Mouse (Mus musculus) heart, embryonic 14.5 days (tissue): ENCODE data around the gene E2f4. TPM values are rescaled to one million over a fixed set of nuclear protein-coding genes. Genes with fewer than 3 reads are reported as not detected.

ENCODE experiments used
- ATAC-seq: fragments of 200-750 bp; cut with Nextera tagmentation; 2 replicates; pipeline ENCODE4 v1.8.0; 2017; ENCODE audit warnings: low read depth, moderate TSS enrichment; ENCODE audit not compliant: insufficient number of reproducible peaks, insufficient read depth, low FRiP score
- H3K27ac ChIP-seq, 2 experiments: fragments of 200-500 bp in 1 of 2; fragments of 300-500 bp in 1 of 2; sonication (generic) in 1 of 2; replicated peaks in 1 of 2; 2 replicates each; pipeline ENCODE4 v1.5.1; 2012 to 2014; ENCODE audit warnings: low read depth in 2 of 2, low read length in 2 of 2, control low read depth in 1 of 2, mild to moderate bottlenecking in 1 of 2, mixed read lengths in 1 of 2; ENCODE audit not compliant: control insufficient read depth in 1 of 2, insufficient read depth in 1 of 2
- H3K27me3 ChIP-seq: fragments of 300-500 bp; sonication (generic); 2 replicates; pipeline ENCODE4 v1.6.1; 2014; ENCODE audit warnings: mild to moderate bottlenecking, low read length, control low read depth; ENCODE audit not compliant: control insufficient read depth, insufficient read depth
- H3K36me3 ChIP-seq: fragments of 300-500 bp; sonication (generic); 2 replicates; pipeline ENCODE4 v1.6.1; 2014; ENCODE audit warnings: mild to moderate bottlenecking, control low read depth, low read length, mixed read lengths; ENCODE audit not compliant: control insufficient read depth, insufficient read depth
- H3K4me1 ChIP-seq, 2 experiments: fragments of 200-500 bp in 1 of 2; fragments of 300-500 bp in 1 of 2; sonication (generic) in 1 of 2; 2 replicates each; pipeline ENCODE4 v1.6.1; 2012 to 2014; ENCODE audit warnings: low read length in 2 of 2, control low read depth in 1 of 2, mixed read lengths in 1 of 2; ENCODE audit not compliant: control insufficient read depth in 2 of 2, insufficient read depth in 2 of 2
- H3K4me2 ChIP-seq: fragments of 300-500 bp; sonication (generic); 2 replicates; pipeline ENCODE4 v1.6.1; 2014; ENCODE audit warnings: mild to moderate bottlenecking, low read length
- H3K4me3 ChIP-seq, 2 experiments: fragments of 200-500 bp in 1 of 2; fragments of 300-500 bp in 1 of 2; sonication (generic) in 1 of 2; 2 replicates each; pipeline ENCODE4 v1.5.1; 2012 to 2014; ENCODE audit warnings: low read length in 2 of 2, mild to moderate bottlenecking in 2 of 2, control low read depth in 1 of 2, low read depth in 1 of 2, moderate library complexity in 1 of 2; ENCODE audit not compliant: control insufficient read depth in 1 of 2, insufficient read depth in 1 of 2
- H3K9ac ChIP-seq: fragments of 300-500 bp; sonication (generic); 2 replicates; pipeline ENCODE4 v1.6.1; 2014; ENCODE audit warnings: mild to moderate bottlenecking, low read length
- H3K9me3 ChIP-seq: fragments of 300-500 bp; sonication (generic); 2 replicates; pipeline ENCODE4 v1.6.1; 2016; ENCODE audit warnings: low read length, control low read depth; ENCODE audit not compliant: control insufficient read depth
- WGBS: fragments of 180-500 bp; shearing (Covaris S2); extraction: QIAGEN DNeasy Blood & Tissue Kit; methylation state at CpG from one replicate; pipeline ENCODE4 v1.1.7; 2014; 5-methylcytosine and 5-hydroxymethylcytosine counted together
- polyA plus RNA-seq: library from polyadenylated mRNA; unstranded; fragments of >200 nt; fragmentation: Nextera tagmentation; extraction: Ambion mirVana; gene quantifications from 2 replicates; pipeline ENCODE4 v1.2.1, GENCODE M21; 2014

E2f4 gene
- polyA plus RNA-seq, 1 experiment from 2014 or later = 51.3 TPM

DNA sequence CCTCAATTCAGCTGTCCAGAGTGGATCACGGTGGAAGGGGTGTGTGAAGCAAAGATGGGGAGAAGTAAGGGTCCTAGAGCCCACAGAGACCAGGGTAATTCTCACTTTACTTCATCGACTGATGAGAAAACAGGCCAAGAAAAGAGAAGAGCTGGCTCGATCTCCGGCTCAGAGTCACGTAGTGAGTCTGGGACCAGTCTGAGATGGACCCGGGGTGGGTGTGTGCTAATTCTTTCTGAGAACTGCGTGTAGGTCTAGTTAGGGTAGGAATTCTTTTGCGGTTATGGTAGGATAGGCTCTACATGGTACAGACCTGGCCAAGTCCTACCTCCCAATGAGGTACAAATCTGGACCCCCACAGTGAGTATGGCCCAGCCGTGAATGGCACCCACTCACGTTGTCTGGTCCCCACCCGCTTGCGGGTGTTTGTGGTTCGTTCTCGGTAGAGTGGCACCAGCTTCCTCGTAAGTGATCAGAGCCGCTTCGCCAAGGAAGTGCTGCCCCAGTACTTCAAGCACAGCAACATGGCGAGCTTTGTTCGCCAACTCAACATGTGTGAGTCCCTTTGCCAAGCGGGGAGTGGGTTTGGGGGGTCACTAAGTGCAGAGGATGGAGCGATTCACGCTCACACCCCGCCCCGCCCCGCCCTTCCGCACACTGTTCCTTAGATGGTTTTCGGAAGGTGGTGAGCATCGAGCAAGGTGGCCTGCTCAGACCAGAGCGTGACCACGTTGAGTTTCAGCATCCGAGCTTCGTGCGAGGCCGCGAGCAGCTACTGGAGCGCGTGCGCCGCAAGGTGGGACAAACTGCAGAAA lies 27.2 kb upstream of the E2f4 start:
- no peak for ATAC-seq
- 0 out of 2 replicates have a peak overlapping the region, but pooled peaks have one; percentile 69 for H3K9ac ChIP-seq
- WGBS = 5% methylated on average over 39 of the region's 39 CpGs
- H3K4me3 ChIP-seq = peak overlapping the region; percentile 44 to 54
- no peak overlapping the region for H3K27ac ChIP-seq
- no peaks in the 10 kb centered on the region for H3K36me3 ChIP-seq
- peak overlapping the region; percentile 97 for H3K4me2 ChIP-seq
- H3K9me3 ChIP-seq = no peaks in the 10 kb centered on the region
- H3K27me3 ChIP-seq = peaks cover 91% of the 10 kb centered on the region
- peaks cover 12 to 26% of the 10 kb centered on the region in 2 experiments for H3K4me1 ChIP-seq

DNA sequence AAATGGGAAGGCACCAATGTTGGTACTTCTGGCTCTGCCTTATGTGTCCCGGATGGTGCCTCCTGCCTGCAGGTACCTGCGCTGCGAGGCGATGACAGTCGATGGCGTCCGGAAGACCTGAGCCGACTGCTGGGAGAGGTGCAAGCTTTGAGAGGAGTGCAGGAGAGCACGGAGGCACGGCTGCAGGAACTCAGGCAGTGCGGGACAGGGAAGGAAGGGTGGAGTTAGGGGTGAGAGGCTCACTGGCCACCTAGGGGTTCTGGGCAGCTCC lies 26.6 kb upstream of the E2f4 start:
- no peak overlapping the region for H3K27ac ChIP-seq
- H3K4me2 ChIP-seq = no peak overlapping the region; the same call in 1 of the 2 replicates
- no peaks in the 10 kb centered on the region for H3K9me3 ChIP-seq
- WGBS = 5% methylated on average over 11 of the region's 11 CpGs
- H3K9ac ChIP-seq = no peak overlapping the region
- H3K27me3 ChIP-seq = peaks cover 97% of the 10 kb centered on the region
- H3K36me3 ChIP-seq = no peaks in the 10 kb centered on the region
- no peak for ATAC-seq
- H3K4me1 ChIP-seq = peaks cover 13 to 30% of the 10 kb centered on the region in 2 experiments
- H3K4me3 ChIP-seq = peak overlapping the region in 1 of 2 experiments; percentile 54; a peak in 2 of 4 replicates

DNA sequence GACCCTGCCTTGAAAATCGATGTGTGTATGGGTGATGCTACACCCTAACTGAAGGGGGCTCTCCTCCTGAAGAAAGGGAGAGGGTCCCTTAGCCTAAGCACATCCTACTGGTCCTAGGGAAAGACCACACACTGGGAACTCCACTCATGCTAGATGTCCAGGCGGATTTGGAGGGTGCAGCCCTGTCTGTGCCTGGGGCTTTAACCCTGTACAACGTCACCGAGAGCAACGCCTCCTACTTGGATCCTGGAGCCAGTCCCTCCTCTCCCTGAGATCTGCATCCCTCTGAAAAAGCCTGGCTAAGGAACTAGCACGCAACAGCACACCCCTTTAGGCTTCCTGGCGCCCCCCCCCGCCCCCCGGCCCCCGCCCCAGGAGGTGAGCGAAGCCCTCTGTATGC lies 22.1 kb upstream of the E2f4 start:
- Histone ChIP-seq H3K4me3 (peak overlapping the region in 1 of 2 experiments; percentile 45; a peak in 1 of 4 replicates), H3K27me3 (peaks cover 95% of the 10 kb centered on the region), H3K9me3 (no peaks in the 10 kb centered on the region), H3K27ac (no peak overlapping the region), H3K4me2 (peak overlapping the region; percentile 80), H3K9ac (peak overlapping the region; percentile 60; the same call in 1 of the 2 replicates), H3K4me1 (peaks cover 13 to 19% of the 10 kb centered on the region in 2 experiments), H3K36me3 (no peaks in the 10 kb centered on the region)
- WGBS = 8% methylated on average over 11 of the region's 11 CpGs
- ATAC-seq = no peak

DNA sequence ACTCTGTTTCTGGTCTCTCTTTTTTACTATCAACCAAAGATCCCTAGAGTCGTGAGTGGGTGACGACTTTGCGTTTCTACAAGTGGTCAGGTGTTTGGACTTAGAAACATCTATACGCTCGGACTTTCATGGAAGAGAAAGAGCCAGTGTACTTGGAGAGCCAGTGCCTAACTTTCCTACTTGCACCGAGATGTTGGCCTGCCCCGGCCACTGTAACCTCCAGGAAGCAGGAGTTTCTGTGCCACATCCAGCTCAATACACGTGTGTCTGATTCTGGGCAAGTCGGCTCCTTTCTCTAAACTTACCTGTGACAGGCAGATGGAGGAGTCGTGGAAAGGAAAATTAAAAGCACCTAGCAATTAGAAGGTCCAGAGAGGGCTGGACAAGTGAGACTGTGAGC lies 21.6 kb upstream of the E2f4 start, which contains the start of gene Nol3:
Gene Nol3 (plus strand): TSS at position 301 of the 400 bp plus-strand sequence.
- Histone ChIP-seq H3K4me1 (peaks cover 13 to 18% of the 10 kb centered on the region in 2 experiments), H3K9me3 (no peaks in the 10 kb centered on the region), H3K27ac (no peak within 1 kb of the TSS), H3K27me3 (peaks cover 90% of the 10 kb centered on the region), H3K4me3 (peak within 1 kb of the TSS; percentile 44 to 45), H3K4me2 (peak within 1 kb of the TSS; percentile 80), H3K36me3 (no peaks in the 10 kb centered on the region), H3K9ac (peak within 1 kb of the TSS; percentile 60)
- 9% methylated on average over 10 of the region's 10 CpGs for WGBS
- ATAC-seq = no peak

DNA sequence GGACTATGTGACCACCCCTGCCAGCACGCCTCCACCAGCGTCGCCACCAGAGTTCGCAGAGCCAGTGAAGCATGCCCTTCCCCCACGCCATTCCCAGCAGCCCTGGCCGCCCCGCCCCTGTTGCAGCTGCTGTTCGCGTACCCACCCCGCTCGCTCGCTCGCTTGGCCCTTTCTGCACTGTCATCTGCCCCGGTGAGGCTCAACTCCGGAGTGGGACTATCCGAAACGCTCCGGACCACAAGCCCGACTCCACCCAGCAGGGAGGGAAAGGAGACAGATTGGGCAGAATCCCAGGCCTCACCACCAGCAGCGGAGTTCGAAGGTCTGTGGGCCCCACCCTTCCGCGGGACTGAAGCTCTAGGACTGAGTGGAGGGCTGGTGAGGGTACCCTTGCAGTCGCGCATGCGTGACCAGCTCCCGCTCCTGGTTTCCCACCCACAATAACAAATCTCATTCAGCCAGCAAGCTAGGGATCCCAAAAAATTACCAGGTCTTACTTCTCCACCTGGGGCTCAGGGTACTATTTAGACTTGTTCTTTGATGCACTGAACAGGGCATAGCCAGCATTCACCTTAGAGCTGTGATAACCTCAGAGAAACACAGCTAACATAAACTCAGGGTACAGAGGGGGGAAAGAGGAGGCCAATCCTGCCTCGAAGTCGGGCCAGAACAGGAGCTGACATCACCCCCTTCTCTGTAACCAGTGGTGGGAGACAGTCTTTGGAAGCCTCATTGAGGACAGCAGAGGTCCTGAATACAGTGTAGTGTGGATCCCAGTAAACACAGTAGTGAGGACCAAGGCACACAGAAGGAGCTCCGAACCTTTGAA lies 21.0 kb upstream of the E2f4 start:
- Histone ChIP-seq H3K9me3 (no peaks in the 10 kb centered on the region), H3K4me3 (peak overlapping the region; percentile 44 to 45), H3K36me3 (no peaks in the 10 kb centered on the region), H3K4me2 (peak overlapping the region; percentile 80), H3K27me3 (peaks cover 84% of the 10 kb centered on the region), H3K27ac (no peak overlapping the region), H3K9ac (peak overlapping the region; percentile 60), H3K4me1 (peaks cover 13 to 18% of the 10 kb centered on the region in 2 experiments)
- ATAC-seq = peak; percentile 47; the same call in 1 of the 2 replicates
- 7% methylated on average over 30 of the region's 30 CpGs for WGBS

DNA sequence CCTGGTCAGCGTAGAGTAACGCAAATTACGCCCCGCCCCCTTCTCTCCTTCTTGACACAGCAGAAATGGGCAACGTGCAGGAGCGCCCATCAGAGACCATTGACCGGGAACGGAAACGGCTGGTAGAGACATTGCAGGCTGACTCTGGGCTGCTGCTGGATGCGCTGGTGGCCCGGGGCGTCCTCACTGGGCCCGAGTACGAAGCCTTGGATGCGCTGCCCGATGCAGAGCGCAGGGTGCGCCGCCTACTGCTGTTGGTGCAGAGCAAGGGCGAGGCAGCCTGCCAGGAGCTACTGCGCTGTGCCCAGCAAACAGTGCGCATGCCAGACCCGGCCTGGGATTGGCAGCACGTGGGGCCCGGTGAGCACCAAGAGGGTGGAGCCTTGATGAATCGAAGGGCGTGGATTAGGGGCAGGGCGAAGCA lies 18.5 kb upstream of the E2f4 start:
- no peak overlapping the region for H3K9ac ChIP-seq
- peaks cover 13 to 18% of the 10 kb centered on the region in 2 experiments for H3K4me1 ChIP-seq
- ATAC-seq = peak; percentile 41; the same call in 1 of the 2 replicates
- WGBS = 5% methylated on average over 28 of the region's 28 CpGs
- no peaks in the 10 kb centered on the region for H3K9me3 ChIP-seq
- H3K27me3 ChIP-seq = peaks cover 60% of the 10 kb centered on the region
- no peaks in the 10 kb centered on the region for H3K36me3 ChIP-seq
- H3K4me2 ChIP-seq = peak overlapping the region; percentile 55
- peak overlapping the region; percentile 10 to 18; a peak in 3 of 4 replicates for H3K4me3 ChIP-seq
- H3K27ac ChIP-seq = no peak overlapping the region

DNA sequence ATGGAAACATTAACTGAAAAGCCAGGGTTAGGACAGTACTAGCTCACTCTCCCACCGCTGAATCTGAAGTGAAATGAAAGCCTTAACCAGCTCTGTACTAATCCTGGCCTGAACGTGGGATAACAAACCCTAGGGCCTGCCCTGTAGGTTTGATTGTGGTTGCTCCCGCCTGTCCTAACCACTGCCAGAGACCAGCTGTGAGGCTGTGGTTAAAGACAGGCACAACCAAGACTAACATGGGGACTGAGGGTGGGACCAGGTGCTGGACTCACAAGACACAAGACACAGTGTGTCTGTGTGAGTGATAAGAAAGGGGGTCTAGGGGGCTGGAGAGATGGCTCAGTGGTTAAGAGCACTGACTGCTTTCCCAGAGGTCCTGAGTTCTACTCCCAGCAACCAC lies 16.9 kb upstream of the E2f4 start:
- Histone ChIP-seq H3K4me2 (no peak overlapping the region), H3K4me3 (no peak overlapping the region), H3K27ac (no peak overlapping the region), H3K9ac (no peak overlapping the region), H3K27me3 (peaks cover 44% of the 10 kb centered on the region), H3K4me1 (peaks cover 11 to 15% of the 10 kb centered on the region in 2 experiments; a peak in 3 of 4 replicates), H3K9me3 (no peaks in the 10 kb centered on the region), H3K36me3 (0 out of 2 replicates have a peak, but pooled peaks cover 5% of the 10 kb centered on the region)
- 72% methylated on average over 3 of the region's 3 CpGs for WGBS
- no peak for ATAC-seq
